Mouse (Mus musculus): ENCODE data around the gene Ptprh.
A peak's percentile ranks its signal among the peaks of the same experiment; 100 is the strongest.

Gene Ptprh

DNA sequence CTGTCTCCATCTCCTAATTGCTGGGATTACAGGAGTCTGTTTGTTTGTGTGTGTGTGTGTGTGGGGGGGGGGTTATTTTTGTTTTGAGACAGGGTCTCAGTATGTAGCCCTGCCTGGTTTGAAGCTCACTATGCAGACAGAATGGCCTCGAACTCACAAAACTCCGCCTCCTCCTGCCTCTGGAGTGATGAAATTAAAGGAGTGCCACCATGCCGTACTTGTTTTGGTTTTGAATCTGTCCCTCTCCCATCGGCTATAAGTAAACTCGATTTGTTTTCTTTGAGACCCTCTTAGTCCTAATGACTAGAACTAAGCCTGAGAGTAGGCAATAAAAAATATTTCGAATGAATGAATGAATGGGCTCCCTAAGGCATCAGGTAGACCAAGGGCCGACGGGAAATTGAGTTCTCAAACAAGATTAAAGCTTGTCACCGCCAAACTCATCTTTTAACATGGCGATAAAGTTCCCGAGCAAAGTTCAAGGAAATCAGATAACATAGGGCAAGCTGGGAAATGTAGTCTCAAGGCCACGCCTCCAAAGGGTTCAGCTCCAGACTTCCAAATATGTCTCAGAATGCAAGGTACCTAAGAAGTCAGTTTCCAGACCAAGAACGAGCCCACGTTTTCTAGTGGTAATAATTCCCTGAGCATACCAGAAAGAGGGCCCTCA lies 101.3 kb downstream of the Ptprh start:
- no peak for DNase-seq (ENCODE audit: extremely low spot score, low spot score)

DNA sequence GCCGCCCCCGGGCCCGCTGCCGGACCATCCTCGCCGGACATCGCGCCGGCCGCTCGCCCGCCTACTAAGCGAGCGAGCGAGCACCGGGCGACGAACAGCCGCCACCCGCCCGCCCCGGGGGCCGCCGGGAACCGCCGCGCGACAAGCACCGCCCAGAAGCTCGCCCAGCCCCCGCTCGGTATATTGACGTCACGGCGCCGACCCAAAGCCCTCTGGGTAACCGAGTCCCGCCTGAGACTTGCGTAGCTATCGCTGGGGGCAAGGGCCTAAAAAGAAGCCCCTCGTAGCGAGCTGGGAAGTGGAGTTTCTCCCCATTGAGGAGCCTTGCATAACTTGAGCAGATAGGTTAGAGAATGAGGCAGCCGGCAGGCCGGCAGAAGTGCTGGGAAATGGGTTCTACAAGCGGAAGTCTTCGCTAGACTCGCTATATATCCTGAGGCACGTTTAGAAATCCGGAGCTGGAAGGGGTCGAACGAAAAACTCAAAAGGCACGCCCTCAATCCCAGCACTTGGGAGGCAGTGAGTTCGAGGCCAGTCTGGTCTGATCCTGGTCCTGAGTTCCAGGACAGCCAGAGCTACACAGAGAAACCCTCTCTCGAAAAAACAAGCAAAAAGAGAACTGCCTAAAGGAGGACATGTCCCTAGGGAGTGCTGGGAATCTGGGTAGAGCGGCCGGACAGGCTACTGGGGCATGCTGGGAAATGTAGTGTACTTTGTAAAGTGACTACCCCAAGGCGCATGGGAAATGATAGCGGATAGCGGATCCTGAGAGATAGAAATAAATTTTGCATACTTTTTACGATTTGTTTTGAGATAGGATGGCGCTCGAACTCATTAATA lies 102.1 kb downstream of the Ptprh start, which contains the start of gene Ppp1r12c:
Gene Ppp1r12c, minus strand, starts transcription at position 123 of the 840 bp plus-strand sequence.
- peak; percentile 90 for DNase-seq (ENCODE audit: extremely low spot score, low spot score)

DNA sequence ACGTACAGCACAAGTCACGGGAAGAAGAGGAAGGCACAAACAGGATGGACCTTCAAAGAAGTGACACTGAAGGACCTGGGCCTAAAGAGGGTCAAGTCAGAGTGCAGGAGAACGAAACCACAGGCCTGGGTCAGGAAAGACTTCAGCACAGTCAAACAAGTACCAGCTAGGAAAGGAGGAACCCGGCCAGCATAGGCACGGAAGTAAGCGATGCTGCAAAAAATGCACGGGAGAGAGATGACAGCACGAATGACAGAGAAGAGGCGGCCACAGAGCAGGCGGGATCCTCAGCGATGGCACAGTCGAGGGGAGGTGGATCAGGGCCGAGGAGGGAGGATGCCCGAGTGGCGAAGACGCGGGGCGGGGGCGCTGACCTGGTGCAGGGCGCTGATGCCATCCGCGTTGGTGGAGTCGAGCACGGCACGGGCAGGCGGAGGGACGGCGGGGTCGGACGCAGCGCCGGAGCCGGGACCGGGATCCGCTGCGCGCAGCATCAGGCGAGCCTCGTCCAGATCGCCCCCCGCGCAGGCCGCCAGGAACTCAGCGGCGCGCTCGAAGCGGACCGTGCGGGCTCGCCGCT lies 102.9 kb downstream of the Ptprh start:
- DNase-seq (ENCODE audit: extremely low spot score, low spot score) = peak; percentile 61

DNA sequence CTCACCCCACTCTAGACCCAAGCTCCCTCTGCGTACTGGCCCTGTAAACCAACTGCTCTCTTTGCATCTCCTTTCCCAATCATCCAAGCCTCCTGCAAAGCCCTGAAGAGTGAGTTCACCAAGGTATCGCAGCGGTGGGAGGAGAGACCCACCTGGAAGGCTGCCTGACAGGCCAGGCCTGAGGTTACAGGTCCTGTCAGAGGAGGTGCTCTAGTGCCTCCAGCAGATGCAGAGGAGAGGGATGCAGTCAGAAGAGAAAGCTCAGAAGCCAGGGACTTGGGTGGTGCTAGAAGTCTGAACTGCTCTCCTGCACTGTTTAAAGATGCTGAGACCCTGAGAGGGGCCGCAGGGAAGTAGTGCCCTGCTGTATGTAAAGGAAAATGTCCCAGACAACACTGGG lies 104.8 kb downstream of the Ptprh start:
- no peak for DNase-seq (ENCODE audit: extremely low spot score, low spot score)

Data from neural tube, embryonic 10.5 days (tissue).